In genomic region chr4:149790546-149790945, GRCm38 (mm10) we compare ENCODE assay signal across 13 mouse cellular contexts. TPM values are rescaled to one million over a fixed set of nuclear protein-coding genes. Genes with fewer than 3 reads are reported as not detected.
A peak's percentile ranks its signal among the peaks of the same experiment; 100 is the strongest.
DNase-seq lines count a peak whose midpoint lies in the region; ATAC-seq and TF ChIP-seq lines count a peak whose summit lies in the region.
"Had no signal": no experiment of that assay in that cellular context is flagged by ENCODE, and none has a peak within 500 bp of the region (broad histone marks: within the 10 kb centered on the region; RNA-seq: fewer than 3 reads in every experiment).

No protein-coding gene starts in this region.

- no peaks in the 10 kb centered on the region for H3K27me3 ChIP-seq in hindbrain, embryonic 13.5 days
- H3K27me3 ChIP-seq in hindbrain, embryonic 10.5 days (ENCODE audit: insufficient read depth, poor library complexity, severe bottlenecking): peaks cover 6% of the 10 kb centered on the region; the same call in 1 of the 2 replicates
- H3K27me3 ChIP-seq in liver, embryonic 15.5 days: no peaks in the 10 kb centered on the region
- no peaks in the 10 kb centered on the region for H3K27me3 ChIP-seq in liver, embryonic 11.5 days (replicated peaks; ENCODE audit: control insufficient read depth, insufficient read depth, low read length)
- no peaks in the 10 kb centered on the region for H3K27me3 ChIP-seq in small intestine, adult 2 months (ENCODE audit: control insufficient read depth, insufficient read depth, low read length)
- H3K27me3 ChIP-seq: limb, embryonic 13.5 days had no signal

- H3K36me3 ChIP-seq in hindbrain, embryonic 13.5 days: no peaks in the 10 kb centered on the region
- no peaks in the 10 kb centered on the region for H3K36me3 ChIP-seq in hindbrain, embryonic 10.5 days
- H3K36me3 ChIP-seq in liver, embryonic 15.5 days (replicated peaks): no peaks in the 10 kb centered on the region
- no peaks in the 10 kb centered on the region for H3K36me3 ChIP-seq in liver, embryonic 11.5 days (ENCODE audit: control insufficient read depth, insufficient read depth, low read length)
- no peaks in the 10 kb centered on the region for H3K36me3 ChIP-seq in small intestine, adult 2 months (ENCODE audit: control insufficient read depth, insufficient read depth, low read length)
- H3K36me3 ChIP-seq: forebrain, embryonic 12.5 days; limb, embryonic 13.5 days had no signal

- no peak overlapping the region for H3K4me3 ChIP-seq in hindbrain, embryonic 13.5 days
- H3K4me3 ChIP-seq in hindbrain, embryonic 10.5 days: no peak overlapping the region
- H3K4me3 ChIP-seq in liver, embryonic 15.5 days (replicated peaks): no peak overlapping the region
- no peak overlapping the region for H3K4me3 ChIP-seq in liver, embryonic 11.5 days (ENCODE audit: low read depth, low read length)
- no peak overlapping the region for H3K4me3 ChIP-seq in small intestine, adult 2 months (ENCODE audit: low read depth, low read length)
- H3K4me3 ChIP-seq: forebrain, embryonic 12.5 days; limb, embryonic 13.5 days had no signal

- peak overlapping the region; percentile 40; the same call in 1 of the 2 replicates for H3K27ac ChIP-seq in hindbrain, embryonic 13.5 days
- H3K27ac ChIP-seq in hindbrain, embryonic 10.5 days: no peak overlapping the region
- H3K27ac ChIP-seq in liver, embryonic 15.5 days (replicated peaks): peak overlapping the region; percentile 51; the same call in 1 of the 2 replicates
- H3K27ac ChIP-seq in liver, embryonic 11.5 days (ENCODE audit: low read depth, low read length): no peak overlapping the region
- peak overlapping the region; percentile 78 for H3K27ac ChIP-seq in small intestine, adult 2 months (ENCODE audit: insufficient read depth, low read depth, low read length)
- H3K27ac ChIP-seq: forebrain, embryonic 12.5 days; limb, embryonic 13.5 days had no signal

- H3K4me2 ChIP-seq in hindbrain, embryonic 13.5 days: no peak overlapping the region
- H3K4me2 ChIP-seq in liver, embryonic 15.5 days: no peak overlapping the region
- H3K4me2 ChIP-seq in liver, embryonic 11.5 days: no peak overlapping the region
- H3K4me2 ChIP-seq: forebrain, embryonic 12.5 days; limb, embryonic 13.5 days had no signal

- peaks cover 17% of the 10 kb centered on the region for H3K4me1 ChIP-seq in hindbrain, embryonic 13.5 days (replicated peaks)
- H3K4me1 ChIP-seq in hindbrain, embryonic 10.5 days (replicated peaks): peaks cover 29% of the 10 kb centered on the region
- peaks cover 36% of the 10 kb centered on the region for H3K4me1 ChIP-seq in liver, embryonic 15.5 days (replicated peaks)
- peaks cover 12% of the 10 kb centered on the region for H3K4me1 ChIP-seq in liver, embryonic 11.5 days (replicated peaks; ENCODE audit: control insufficient read depth, insufficient read depth, low read length)
- H3K4me1 ChIP-seq in small intestine, adult 2 months (ENCODE audit: control insufficient read depth, insufficient read depth, insufficient read length, low read length): peaks cover 25% of the 10 kb centered on the region

- no peak for TF ChIP-seq POLR2A in small intestine, adult 2 months (IDR thresholded peaks at IDR 0.05; ENCODE audit: low read depth, low read length)

- no peak for DNase-seq in hindbrain, embryonic 10.5 days (ENCODE audit: low spot score)
- DNase-seq in liver, embryonic 11.5 days (ENCODE audit: low spot score): no peak
- no peak for DNase-seq in cerebellum, adult 11 months
- no peak for DNase-seq in right cerebral cortex, postnatal 10 days (ENCODE audit: low spot score in 2 of 2)
- DNase-seq: cerebellum, adult 2 months; kidney, adult 9 months; right cerebral cortex, adult 18-20 months had no signal

- H3K9me3 ChIP-seq in hindbrain, embryonic 13.5 days: no peaks in the 10 kb centered on the region
- peaks cover 2% of the 10 kb centered on the region; the same call in 1 of the 2 replicates for H3K9me3 ChIP-seq in hindbrain, embryonic 10.5 days
- no peaks in the 10 kb centered on the region for H3K9me3 ChIP-seq in liver, embryonic 15.5 days (replicated peaks)
- no peaks in the 10 kb centered on the region for H3K9me3 ChIP-seq in liver, embryonic 11.5 days (ENCODE audit: control insufficient read depth, low read length)
- H3K9me3 ChIP-seq: forebrain, embryonic 12.5 days; limb, embryonic 13.5 days had no signal

- no peak overlapping the region for H3K9ac ChIP-seq in hindbrain, embryonic 13.5 days
- no peak overlapping the region for H3K9ac ChIP-seq in liver, embryonic 15.5 days
- H3K9ac ChIP-seq in liver, embryonic 11.5 days (ENCODE audit: low read depth, low read length): no peak overlapping the region
- H3K9ac ChIP-seq: forebrain, embryonic 12.5 days; limb, embryonic 13.5 days had no signal

- 63% methylated on average over 4 of the region's 4 CpGs for WGBS in hindbrain, embryonic 13.5 days
- 85% methylated on average over 4 of the region's 4 CpGs for whole genome bisulfite sequencing in hindbrain, embryonic 10.5 days
- WGBS in liver, embryonic 15.5 days (ENCODE audit: insufficient replicate concordance): 30% methylated on average over 4 of the region's 4 CpGs
- 48% methylated on average over 4 of the region's 4 CpGs for WGBS in liver, embryonic 11.5 days
- WGBS in small intestine, adult 2 months: 36% methylated on average over 4 of the region's 4 CpGs

- ATAC-seq in hindbrain, embryonic 13.5 days (ENCODE audit: low FRiP score): no peak
- ATAC-seq in liver, embryonic 15.5 days (ENCODE audit: insufficient read depth): no peak
- no peak for ATAC-seq in liver, embryonic 11.5 days (replicated peaks; ENCODE audit: low FRiP score)
- ATAC-seq in granulocyte monocyte progenitor cell, adult 5-6 weeks (replicated peaks; ENCODE audit: poor library complexity, severe bottlenecking): peak; percentile 73

- no peak for TF ChIP-seq CTCF in small intestine, adult 2 months (IDR thresholded peaks at IDR 0.05; ENCODE audit: extremely low read depth, insufficient read length, insufficient replicate concordance, low read depth, low read length)

RNA-seq across cellular contexts. Expression of gene Slc25a33, which starts 16.5 kb away (rescaled TPM):
- polyA plus RNA-seq in hindbrain, embryonic 13.5 days (2015; fragmentation: Nextera tagmentation; extraction: Ambion mirVana): 27.6 and 28.3 TPM in 2 replicates
- polyA plus RNA-seq in hindbrain, embryonic 10.5 days (2016; fragmentation: Nextera tagmentation; extraction: Ambion mirVana): 19.1 and 20.3 TPM in 2 replicates
- polyA plus RNA-seq in liver, embryonic 15.5 days (2015; fragmentation: Nextera tagmentation; extraction: Ambion mirVana): 10.6 and 11.6 TPM in 2 replicates
- polyA plus RNA-seq in liver, embryonic 11.5 days (2014; fragmentation: Nextera tagmentation; extraction: Ambion mirVana): 21.9 and 23.2 TPM in 2 replicates
- 1.6 and 5.8 TPM in 2 replicates for total RNA-seq in granulocyte monocyte progenitor cell, adult 5-6 weeks (2014; fragmentation: Nextera tagmentation)
- 3.9 and 5.2 TPM in 2 replicates for total RNA-seq in granulocyte monocyte progenitor cell, adult 5-6 weeks (2017)
- 4.5 and 5.3 TPM in 2 replicates for polyA plus RNA-seq in small intestine, adult 2 months (2012; rRNA removed)

RNA-seq across cellular contexts. Expression of gene Tmem201, which starts 52.7 kb away (rescaled TPM):
- polyA plus RNA-seq in hindbrain, embryonic 13.5 days (2015; fragmentation: Nextera tagmentation; extraction: Ambion mirVana): 36.3 and 41.2 TPM in 2 replicates
- polyA plus RNA-seq in hindbrain, embryonic 10.5 days (2016; fragmentation: Nextera tagmentation; extraction: Ambion mirVana): 40.8 and 44.4 TPM in 2 replicates
- 6.6 and 6.8 TPM in 2 replicates for polyA plus RNA-seq in liver, embryonic 15.5 days (2015; fragmentation: Nextera tagmentation; extraction: Ambion mirVana)
- polyA plus RNA-seq in liver, embryonic 11.5 days (2014; fragmentation: Nextera tagmentation; extraction: Ambion mirVana): 16.8 and 16.9 TPM in 2 replicates
- 14.0 and 17.6 TPM in 2 replicates for total RNA-seq in granulocyte monocyte progenitor cell, adult 5-6 weeks (2014; fragmentation: Nextera tagmentation)
- total RNA-seq in granulocyte monocyte progenitor cell, adult 5-6 weeks (2017): 7.1 and 7.5 TPM in 2 replicates
- polyA plus RNA-seq in small intestine, adult 2 months (2012; rRNA removed): 14.5 and 19.7 TPM in 2 replicates

Comparison
In these comparisons a context has a peak if more than half of its experiments do, and no peak if none do; other contexts are left out.
1. H3K27ac ChIP-seq: peak in hindbrain, embryonic 13.5 days (single experiment), liver, embryonic 15.5 days (single experiment) and small intestine, adult 2 months (single experiment); none in hindbrain, embryonic 10.5 days (single experiment) and liver, embryonic 11.5 days (single experiment).